Mouse (Mus musculus) kidney, postnatal 0 days (tissue): ENCODE measurements around the gene Stx5a. TPM values are rescaled to one million over a fixed set of nuclear protein-coding genes. Genes with fewer than 3 reads are reported as not detected.

Experiments used
- ATAC-seq: fragments of 200-750 bp; cut with Nextera tagmentation; replicated peaks from 2 replicates; pipeline ENCODE4 v1.8.0; 2017; ENCODE audit warnings: low read depth, moderate number of reproducible peaks, moderate TSS enrichment, moderate library complexity; ENCODE audit not compliant: low FRiP score
- DNase-seq: peaks from one replicate; pipeline ENCODE4 v3.0.0-alpha.2; 2016; ENCODE audit warnings: low spot score
- H3K27ac ChIP-seq: fragments of 300-500 bp; sonication (generic); 2 replicates; pipeline ENCODE4 v1.5.1; 2014; ENCODE audit warnings: mild to moderate bottlenecking
- H3K27me3 ChIP-seq: fragments of 300-500 bp; sonication (generic); 2 replicates; pipeline ENCODE4 v1.6.1; 2014; ENCODE audit warnings: low read length, mixed read lengths; ENCODE audit not compliant: insufficient read depth
- H3K36me3 ChIP-seq: fragments of 300-500 bp; sonication (generic); 2 replicates; pipeline ENCODE4 v1.6.1; 2014; ENCODE audit warnings: low read length, mixed read lengths; ENCODE audit not compliant: insufficient read depth
- H3K4me1 ChIP-seq: fragments of 300-500 bp; sonication (generic); replicated peaks from 2 replicates; pipeline ENCODE4 v1.6.1; 2014; ENCODE audit warnings: antibody characterized with exemption, low read length, mixed read lengths; ENCODE audit not compliant: insufficient read depth
- H3K4me2 ChIP-seq: fragments of 300-500 bp; sonication (generic); 2 replicates; pipeline ENCODE4 v1.6.1; 2014; ENCODE audit warnings: mild to moderate bottlenecking, low read length, moderate library complexity, mixed read lengths
- H3K4me3 ChIP-seq: fragments of 300-500 bp; sonication (generic); replicated peaks from 2 replicates; pipeline ENCODE4 v1.5.1; 2014; ENCODE audit warnings: low read depth, low read length
- H3K9ac ChIP-seq: fragments of 300-500 bp; sonication (generic); 2 replicates; pipeline ENCODE4 v1.6.1; 2014; ENCODE audit warnings: low read depth, low read length
- H3K9me3 ChIP-seq: fragments of 300-500 bp; sonication (generic); replicated peaks from 2 replicates; pipeline ENCODE4 v1.6.1; 2016; ENCODE audit warnings: low read length, inconsistent platforms, mixed read lengths
- CTCF ChIP-seq: IDR thresholded peaks from 2 replicates; pipeline ENCODE4 v1.5.1; 2016; ENCODE audit warnings: antibody characterized with exemption, low read depth, mild to moderate bottlenecking, moderate library complexity
- WGBS: fragments of 180-500 bp; shearing (Covaris S2); extraction: QIAGEN DNeasy Blood & Tissue Kit; methylation state at CpG from one replicate; pipeline ENCODE4 v1.1.7; 2014; 5-methylcytosine and 5-hydroxymethylcytosine counted together
- polyA plus RNA-seq: library from polyadenylated mRNA; unstranded; fragments of >200 nt; fragmentation: Nextera tagmentation; extraction: Ambion mirVana; gene quantifications from 2 replicates; pipeline ENCODE4 v1.2.1, GENCODE M21; 2015

Gene Stx5a
- polyA plus RNA-seq, 1 experiment from 2014 or later: 105 TPM

GRCm38 (mm10) chr19:8722021-8722420 lies 19.2 kb upstream of the Stx5a start:
- Histone ChIP-seq H3K9ac (peak overlapping the region; percentile 56; the same call in 1 of the 2 replicates), H3K4me1 (peaks cover 12% of the 10 kb centered on the region; the same call in 1 of the 2 replicates), H3K27me3 (no peaks in the 10 kb centered on the region), H3K36me3 (peaks cover 18% of the 10 kb centered on the region), H3K4me2 (peak overlapping the region; percentile 62), H3K4me3 (peak overlapping the region; percentile 55; the same call in 1 of the 2 replicates), H3K9me3 (no peaks in the 10 kb centered on the region), H3K27ac (no peak overlapping the region; the same call in 1 of the 2 replicates)
- WGBS: 42% methylated on average over 4 of the region's 4 CpGs
- ATAC-seq: no peak
- no peak for DNase-seq
- TF ChIP-seq CTCF: no peak

GRCm38 (mm10) chr19:8722559-8722906 lies 18.7 kb upstream of the Stx5a start:
- Histone ChIP-seq H3K4me1 (peaks cover 12% of the 10 kb centered on the region; the same call in 1 of the 2 replicates), H3K9ac (peak overlapping the region; percentile 56), H3K4me3 (peak overlapping the region; percentile 55), H3K9me3 (no peaks in the 10 kb centered on the region), H3K36me3 (peaks cover 19% of the 10 kb centered on the region), H3K27me3 (no peaks in the 10 kb centered on the region), H3K27ac (peak overlapping the region; percentile 88), H3K4me2 (peak overlapping the region; percentile 62)
- DNase-seq (no peak), ATAC-seq (0 out of 2 replicates have a peak, but pooled peaks have one; percentile 0)
- TF ChIP-seq CTCF: no peak
- WGBS: 1% methylated on average over 5 of the region's 5 CpGs

- H3K4me2 ChIP-seq: peak within 1 kb of the TSS; percentile 62
- peak; percentile 99 for DNase-seq
- H3K4me3 ChIP-seq: peak within 1 kb of the TSS; percentile 55
- WGBS: under 1% methylated on average over 50 of the region's 50 CpGs
- peak within 1 kb of the TSS; percentile 88 for H3K27ac ChIP-seq
- peak; percentile 98 for ATAC-seq
- peaks cover 19% of the 10 kb centered on the region for H3K36me3 ChIP-seq
- H3K4me1 ChIP-seq: peaks cover 12% of the 10 kb centered on the region; the same call in 1 of the 2 replicates
- TF ChIP-seq CTCF: no peak
- H3K9me3 ChIP-seq: no peaks in the 10 kb centered on the region
- H3K27me3 ChIP-seq: no peaks in the 10 kb centered on the region
- peak within 1 kb of the TSS; percentile 73 for H3K9ac ChIP-seq
Observed at GRCm38 (mm10) chr19:8722907-8723573, 18.2 kb upstream of the Stx5a start, which contains the start of gene Slc3a2. Gene Slc3a2, minus strand, starts transcription at chr19:8723369.

- no peaks in the 10 kb centered on the region for H3K9me3 ChIP-seq
- peak overlapping the region; percentile 59 for H3K4me2 ChIP-seq
- under 1% methylated on average over 19 of the region's 20 CpGs for WGBS
- H3K9ac ChIP-seq: peak overlapping the region; percentile 73
- ATAC-seq (no peak), DNase-seq (peak; percentile 61)
- peaks cover 12% of the 10 kb centered on the region; the same call in 1 of the 2 replicates for H3K4me1 ChIP-seq
- H3K27ac ChIP-seq: peak overlapping the region; percentile 64
- no peak for TF ChIP-seq CTCF
- H3K36me3 ChIP-seq: peaks cover 19% of the 10 kb centered on the region
- H3K27me3 ChIP-seq: no peaks in the 10 kb centered on the region
- peak overlapping the region; percentile 55 for H3K4me3 ChIP-seq
Observed at GRCm38 (mm10) chr19:8723574-8724346, 17.5 kb upstream of the Stx5a start.

- Histone ChIP-seq H3K9me3 (no peaks in the 10 kb centered on the region), H3K4me3 (peak overlapping the region; percentile 55), H3K36me3 (peaks cover 19% of the 10 kb centered on the region), H3K9ac (peak overlapping the region; percentile 73), H3K4me2 (peak overlapping the region; percentile 59), H3K27me3 (no peaks in the 10 kb centered on the region), H3K27ac (no peak overlapping the region; the same call in 1 of the 2 replicates), H3K4me1 (peaks cover 12% of the 10 kb centered on the region; the same call in 1 of the 2 replicates)
- 2% methylated on average over 2 of the region's 2 CpGs for WGBS
- TF ChIP-seq CTCF: no peak
- DNase-seq: no peak
- ATAC-seq: no peak
Observed at GRCm38 (mm10) chr19:8724392-8724791, 16.8 kb upstream of the Stx5a start.

- Histone ChIP-seq H3K4me2 (peak overlapping the region; percentile 59), H3K9me3 (no peaks in the 10 kb centered on the region), H3K4me1 (peaks cover 12% of the 10 kb centered on the region; the same call in 1 of the 2 replicates), H3K36me3 (peaks cover 19% of the 10 kb centered on the region), H3K27me3 (no peaks in the 10 kb centered on the region), H3K27ac (no peak overlapping the region), H3K9ac (peak overlapping the region; percentile 73; the same call in 1 of the 2 replicates), H3K4me3 (peak overlapping the region; percentile 55)
- WGBS: 37% methylated on average over 4 of the region's 4 CpGs
- DNase-seq: no peak
- TF ChIP-seq CTCF: no peak
- no peak for ATAC-seq
Observed at GRCm38 (mm10) chr19:8725081-8725613, 16.1 kb upstream of the Stx5a start.
